Mouse (Mus musculus): Measurements from ENCODE around the gene Clrn3. TPM values are rescaled to one million over a fixed set of nuclear protein-coding genes. Genes with fewer than 3 reads are reported as not detected.
A peak's percentile ranks its signal among the peaks of the same experiment; 100 is the strongest.

Clrn3 gene
- polyA plus RNA-seq, 1 experiment from 2014 or later: 4.1 TPM

- no peaks in the 10 kb centered on the region for H3K9me3 ChIP-seq (replicated peaks; ENCODE audit: control insufficient read depth, low read length)
- H3K4me2 ChIP-seq (ENCODE audit: low read depth, low read length): no peak overlapping the region
- peaks cover 5% of the 10 kb centered on the region; the same call in 1 of the 2 replicates for H3K27me3 ChIP-seq (ENCODE audit: control insufficient read depth, insufficient read depth, low read length)
- no peak overlapping the region for H3K27ac ChIP-seq (ENCODE audit: low read length)
- H3K9ac ChIP-seq (ENCODE audit: low read length): no peak overlapping the region
- no peaks in the 10 kb centered on the region for H3K36me3 ChIP-seq (ENCODE audit: control insufficient read depth, insufficient read depth, low read length)
- no peak for ATAC-seq (ENCODE audit: insufficient read depth, low FRiP score)
- 50% methylated on average over 5 of the region's 5 CpGs for WGBS
- H3K4me1 ChIP-seq (ENCODE audit: control insufficient read depth, insufficient read depth, low read length): 0 out of 2 replicates have a peak, but pooled peaks cover 4% of the 10 kb centered on the region
- H3K4me3 ChIP-seq (replicated peaks; ENCODE audit: low read length): no peak overlapping the region
Measured at GRCm38 (mm10) chr7:135477256-135477655, 51.2 kb downstream of the Clrn3 start.

DNA sequence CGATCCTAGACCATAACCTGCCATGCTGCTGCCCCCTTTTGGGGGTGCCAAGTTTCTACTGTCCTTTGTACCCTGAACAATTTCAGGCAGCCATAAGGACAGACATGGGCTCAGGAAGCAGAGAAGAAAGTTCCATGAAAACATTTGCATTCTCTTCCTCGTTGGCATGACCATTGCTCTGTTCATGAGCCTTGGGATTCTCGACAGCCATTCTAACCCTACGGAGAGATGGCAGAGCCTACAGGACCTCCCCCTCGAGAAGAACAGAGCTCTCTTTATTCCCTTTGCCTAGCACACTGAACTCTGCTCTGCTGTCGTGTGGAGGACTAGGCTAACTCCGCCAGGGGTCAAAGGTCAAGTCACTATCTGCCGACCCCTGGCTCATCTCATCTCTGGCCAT lies 52.5 kb downstream of the Clrn3 start:
- Histone ChIP-seq H3K27me3 (ENCODE audit: control insufficient read depth, insufficient read depth, low read length) (no peaks in the 10 kb centered on the region), H3K9me3 (replicated peaks; ENCODE audit: control insufficient read depth, low read length) (no peaks in the 10 kb centered on the region), H3K4me3 (replicated peaks; ENCODE audit: low read length) (no peak overlapping the region), H3K4me1 (ENCODE audit: control insufficient read depth, insufficient read depth, low read length) (0 out of 2 replicates have a peak, but pooled peaks cover 4% of the 10 kb centered on the region), H3K4me2 (ENCODE audit: low read depth, low read length) (no peak overlapping the region), H3K9ac (ENCODE audit: low read length) (no peak overlapping the region), H3K36me3 (ENCODE audit: control insufficient read depth, insufficient read depth, low read length) (no peaks in the 10 kb centered on the region), H3K27ac (ENCODE audit: low read length) (no peak overlapping the region)
- 52% methylated on average over 8 of the region's 8 CpGs for whole genome bisulfite sequencing
- ATAC-seq (ENCODE audit: insufficient read depth, low FRiP score): no peak

- H3K27me3 ChIP-seq (ENCODE audit: control insufficient read depth, insufficient read depth, low read length): no peaks in the 10 kb centered on the region
- H3K9ac ChIP-seq (ENCODE audit: low read length): no peak overlapping the region
- no peak overlapping the region for H3K27ac ChIP-seq (ENCODE audit: low read length)
- no peaks in the 10 kb centered on the region for H3K4me1 ChIP-seq (ENCODE audit: control insufficient read depth, insufficient read depth, low read length)
- H3K4me2 ChIP-seq (ENCODE audit: low read depth, low read length): no peak overlapping the region
- WGBS: 81% methylated on average over 5 of the region's 5 CpGs
- no peaks in the 10 kb centered on the region for H3K36me3 ChIP-seq (ENCODE audit: control insufficient read depth, insufficient read depth, low read length)
- no peak overlapping the region for H3K4me3 ChIP-seq (replicated peaks; ENCODE audit: low read length)
- ATAC-seq (ENCODE audit: insufficient read depth, low FRiP score): no peak
- no peaks in the 10 kb centered on the region for H3K9me3 ChIP-seq (replicated peaks; ENCODE audit: control insufficient read depth, low read length)
Measured at GRCm38 (mm10) chr7:135470319-135470718, 58.1 kb downstream of the Clrn3 start.

DNA sequence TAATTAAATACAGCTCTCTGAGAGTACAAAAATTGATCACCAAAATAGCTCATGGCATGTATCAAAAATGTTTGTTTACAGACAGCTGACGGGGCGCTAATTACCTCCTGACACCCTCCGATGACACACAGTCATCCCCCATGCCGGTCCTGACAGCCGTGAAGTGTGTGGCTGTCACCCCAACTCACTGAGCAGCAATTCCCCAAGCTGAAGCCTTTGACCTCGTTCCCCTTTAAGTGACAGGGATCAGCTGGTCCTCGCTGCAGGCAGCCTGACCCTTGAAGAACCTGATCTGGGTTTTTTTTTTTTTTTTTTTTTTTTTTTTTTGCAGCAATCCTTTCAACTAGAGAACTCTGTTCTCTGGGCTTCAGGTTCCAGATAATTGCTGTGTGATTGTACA lies 59.8 kb downstream of the Clrn3 start:
- Histone ChIP-seq H3K9me3 (replicated peaks; ENCODE audit: control insufficient read depth, low read length) (no peaks in the 10 kb centered on the region), H3K4me1 (ENCODE audit: control insufficient read depth, insufficient read depth, low read length) (no peaks in the 10 kb centered on the region), H3K9ac (ENCODE audit: low read length) (no peak overlapping the region), H3K36me3 (ENCODE audit: control insufficient read depth, insufficient read depth, low read length) (no peaks in the 10 kb centered on the region), H3K4me3 (replicated peaks; ENCODE audit: low read length) (no peak overlapping the region), H3K27ac (ENCODE audit: low read length) (no peak overlapping the region), H3K4me2 (ENCODE audit: low read depth, low read length) (no peak overlapping the region), H3K27me3 (ENCODE audit: control insufficient read depth, insufficient read depth, low read length) (no peaks in the 10 kb centered on the region)
- no peak for ATAC-seq (ENCODE audit: insufficient read depth, low FRiP score)
- WGBS: 43% methylated on average over 7 of the region's 7 CpGs

GRCm38 (mm10) chr7:135465293-135465692 lies 63.2 kb downstream of the Clrn3 start:
- Histone ChIP-seq H3K9ac (ENCODE audit: low read length) (no peak overlapping the region), H3K9me3 (replicated peaks; ENCODE audit: control insufficient read depth, low read length) (no peaks in the 10 kb centered on the region), H3K36me3 (ENCODE audit: control insufficient read depth, insufficient read depth, low read length) (no peaks in the 10 kb centered on the region), H3K4me3 (replicated peaks; ENCODE audit: low read length) (no peak overlapping the region), H3K27me3 (ENCODE audit: control insufficient read depth, insufficient read depth, low read length) (no peaks in the 10 kb centered on the region), H3K27ac (ENCODE audit: low read length) (no peak overlapping the region), H3K4me2 (ENCODE audit: low read depth, low read length) (no peak overlapping the region), H3K4me1 (ENCODE audit: control insufficient read depth, insufficient read depth, low read length) (no peaks in the 10 kb centered on the region)
- ATAC-seq (ENCODE audit: insufficient read depth, low FRiP score): no peak
- 19% methylated on average over 12 of the region's 12 CpGs for WGBS

DNA sequence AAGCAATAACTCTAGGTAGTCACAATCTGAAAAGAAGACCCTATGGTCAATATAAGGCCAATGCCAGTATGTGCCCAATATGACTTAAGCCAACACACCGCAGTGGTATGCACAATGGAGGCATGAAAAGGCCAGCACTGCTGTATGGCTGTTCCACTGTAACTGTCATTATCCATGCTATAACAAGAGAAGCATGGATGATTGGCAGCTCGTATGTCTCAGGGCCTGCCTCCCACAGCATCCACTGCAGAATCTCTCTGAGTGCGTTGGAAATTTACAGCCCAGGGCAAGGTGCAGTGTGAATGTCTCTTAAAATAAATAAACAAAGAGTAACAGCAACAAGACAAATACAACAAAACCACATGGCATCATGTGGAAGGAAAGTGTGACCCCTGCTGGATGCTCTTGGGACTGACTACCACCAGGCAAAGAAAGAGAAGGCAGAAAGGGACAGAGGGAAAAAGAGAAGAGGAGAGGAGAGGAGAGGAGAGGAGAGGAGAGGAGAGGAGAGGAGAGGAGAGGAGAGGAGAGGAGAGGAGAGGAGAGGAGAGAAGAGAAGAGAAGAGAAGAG lies 63.7 kb downstream of the Clrn3 start:
- Histone ChIP-seq H3K4me1 (ENCODE audit: control insufficient read depth, insufficient read depth, low read length) (no peaks in the 10 kb centered on the region), H3K9ac (ENCODE audit: low read length) (no peak overlapping the region), H3K27ac (ENCODE audit: low read length) (no peak overlapping the region), H3K27me3 (ENCODE audit: control insufficient read depth, insufficient read depth, low read length) (no peaks in the 10 kb centered on the region), H3K4me3 (replicated peaks; ENCODE audit: low read length) (no peak overlapping the region), H3K4me2 (ENCODE audit: low read depth, low read length) (no peak overlapping the region), H3K9me3 (replicated peaks; ENCODE audit: control insufficient read depth, low read length) (no peaks in the 10 kb centered on the region), H3K36me3 (ENCODE audit: control insufficient read depth, insufficient read depth, low read length) (no peaks in the 10 kb centered on the region)
- WGBS: 36% methylated on average over 3 of the region's 3 CpGs
- no peak for ATAC-seq (ENCODE audit: insufficient read depth, low FRiP score)

MicroRNA genes within 50 kb of the gene (microRNA counts, 519-probe panel; counts per million panel counts)
- 956 counts per million, percentile 5 among the panel's probes with 10 or more counts for microRNA mmu-miR-1962

Small RNAs within 50 kb of the gene (microRNA-seq; reads per million reads assigned to microRNA genes)
- not detected for gene Mir1962

Other genes with a start within 250 kb of the Clrn3 start
- not detected in 2 replicates for gene Foxi2, start 118.3 kb downstream of the Clrn3 start, polyA plus RNA-seq (2015; fragmentation: Nextera tagmentation; extraction: Ambion mirVana)
- gene Ptpre, start 8.8 kb upstream of the Clrn3 start, polyA plus RNA-seq (2015; fragmentation: Nextera tagmentation; extraction: Ambion mirVana): 2.9 and 3.1 TPM in 2 replicates
- gene Mki67, start 187.7 kb upstream of the Clrn3 start, polyA plus RNA-seq (2015; fragmentation: Nextera tagmentation; extraction: Ambion mirVana): 27.7 and 34.4 TPM in 2 replicates

All from stomach, embryonic 16.5 days (tissue).